Mouse (Mus musculus) stomach, embryonic 16.5 days (tissue): ENCODE data around the gene Eci3. TPM values are rescaled to one million over a fixed set of nuclear protein-coding genes. Genes with fewer than 3 reads are reported as not detected.
"Not testable (repeated sequence)": the region's sequence is repeated elsewhere in the genome, so short reads cannot be mapped to it uniquely, and the experiment has no call there.

Source experiments
- ATAC-seq: fragments of 200-750 bp; cut with Nextera tagmentation; 2 replicates; pipeline ENCODE4 v1.8.0; 2017; ENCODE audit warnings: moderate number of reproducible peaks, moderate TSS enrichment; ENCODE audit not compliant: insufficient read depth, low FRiP score
- H3K27ac ChIP-seq: fragments of 300-500 bp; sonication (generic); 2 replicates; pipeline ENCODE4 v1.5.1; 2014; ENCODE audit warnings: low read length
- H3K27me3 ChIP-seq: fragments of 300-500 bp; sonication (generic); 2 replicates; pipeline ENCODE4 v1.6.1; 2014; ENCODE audit warnings: low read length, control low read depth, mixed read lengths; ENCODE audit not compliant: control insufficient read depth, insufficient read depth
- H3K36me3 ChIP-seq: fragments of 300-500 bp; sonication (generic); 2 replicates; pipeline ENCODE4 v1.6.1; 2014; ENCODE audit warnings: low read length; ENCODE audit not compliant: control insufficient read depth, insufficient read depth
- H3K4me1 ChIP-seq: fragments of 300-500 bp; sonication (generic); 2 replicates; pipeline ENCODE4 v1.6.1; 2014; ENCODE audit warnings: low read length, control low read depth, mixed read lengths; ENCODE audit not compliant: control insufficient read depth, insufficient read depth
- H3K4me2 ChIP-seq: fragments of 300-500 bp; sonication (generic); 2 replicates; pipeline ENCODE4 v1.6.1; 2014; ENCODE audit warnings: low read depth, low read length, mixed read lengths
- H3K4me3 ChIP-seq: fragments of 300-500 bp; sonication (generic); replicated peaks from 2 replicates; pipeline ENCODE4 v1.5.1; 2014; ENCODE audit warnings: mild to moderate bottlenecking, low read length
- H3K9ac ChIP-seq: fragments of 300-500 bp; sonication (generic); 2 replicates; pipeline ENCODE4 v1.6.1; 2014; ENCODE audit warnings: low read length
- H3K9me3 ChIP-seq: fragments of 300-500 bp; sonication (generic); replicated peaks from 2 replicates; pipeline ENCODE4 v1.6.1; 2016; ENCODE audit warnings: low read length, control low read depth; ENCODE audit not compliant: control insufficient read depth
- WGBS: fragments of 180-500 bp; shearing (Covaris S2); extraction: QIAGEN DNeasy Blood & Tissue Kit; methylation state at CpG from one replicate; pipeline ENCODE4 v1.1.7; 2014; 5-methylcytosine and 5-hydroxymethylcytosine counted together
- polyA plus RNA-seq: library from polyadenylated mRNA; unstranded; fragments of >200 nt; fragmentation: Nextera tagmentation; extraction: Ambion mirVana; gene quantifications from 2 replicates; pipeline ENCODE4 v1.2.1, GENCODE M21; 2015

Gene Eci3
- polyA plus RNA-seq = 1.3 and 1.5 TPM in 2 replicates

- Histone ChIP-seq H3K27me3 (no peaks in the 10 kb centered on the region), H3K36me3 (no peaks in the 10 kb centered on the region), H3K9me3 (no peaks in the 10 kb centered on the region), H3K4me3 (peak within 1 kb of the TSS; percentile 58), H3K4me1 (no peaks in the 10 kb centered on the region), H3K9ac (peak within 1 kb of the TSS; percentile 78), H3K27ac (no peak within 1 kb of the TSS), H3K4me2 (peak within 1 kb of the TSS; percentile 83)
- ATAC-seq = peak; percentile 82
- 3% methylated on average over 32 of the region's 32 CpGs for WGBS
These were observed at the start of gene Eci3 for GRCm38 (mm10) chr13:34963511-34964397. Eci3 (minus strand) TSS chr13:34963810.

- peaks cover 6% of the 10 kb centered on the region for H3K4me1 ChIP-seq
- no peak overlapping the region for H3K27ac ChIP-seq
- H3K27me3 ChIP-seq = no peaks in the 10 kb centered on the region
- no peak overlapping the region for H3K4me3 ChIP-seq
- WGBS = 42% methylated on average over 2 of the region's 2 CpGs
- no peak overlapping the region for H3K4me2 ChIP-seq
- no peaks in the 10 kb centered on the region for H3K36me3 ChIP-seq
- no peak overlapping the region for H3K9ac ChIP-seq
- ATAC-seq = no peak
- 0 out of 2 replicates have a peak, but pooled peaks cover 2% of the 10 kb centered on the region for H3K9me3 ChIP-seq
These were observed 32.3 kb upstream of the Eci3 start for GRCm38 (mm10) chr13:34995925-34996324.

- WGBS = under 1% methylated on average over 33 of the region's 33 CpGs
- Histone ChIP-seq H3K27ac (peak overlapping the region; percentile 76), H3K9me3 (0 out of 2 replicates have a peak, but pooled peaks cover 2% of the 10 kb centered on the region), H3K4me2 (peak overlapping the region; percentile 56), H3K27me3 (no peaks in the 10 kb centered on the region), H3K9ac (peak overlapping the region; percentile 81), H3K4me1 (peaks cover 6% of the 10 kb centered on the region), H3K4me3 (peak overlapping the region; percentile 53), H3K36me3 (no peaks in the 10 kb centered on the region)
- peak; percentile 97 for ATAC-seq
These were observed 30.6 kb upstream of the Eci3 start for GRCm38 (mm10) chr13:34993983-34994811.

- peaks cover 6% of the 10 kb centered on the region for H3K4me1 ChIP-seq
- 0 out of 2 replicates have a peak, but pooled peaks cover under 1% of the 10 kb centered on the region for H3K9me3 ChIP-seq
- H3K4me3 ChIP-seq = peak overlapping the region; percentile 53
- H3K4me2 ChIP-seq = peak overlapping the region; percentile 56
- H3K27me3 ChIP-seq = no peaks in the 10 kb centered on the region
- H3K27ac ChIP-seq = peak overlapping the region; percentile 76
- H3K36me3 ChIP-seq = peaks cover 3% of the 10 kb centered on the region; the same call in 1 of the 2 replicates
- peak; percentile 52 for ATAC-seq
- under 1% methylated on average over 22 of the region's 22 CpGs for WGBS
- H3K9ac ChIP-seq = peak overlapping the region; percentile 81
These were observed 30.0 kb upstream of the Eci3 start for GRCm38 (mm10) chr13:34993595-34993982.

GRCm38 (mm10) chr13:34993085-34993484, 29.5 kb upstream of the Eci3 start:
- WGBS = 62% methylated on average over 4 of the region's 4 CpGs
- no peaks in the 10 kb centered on the region for H3K9me3 ChIP-seq
- H3K27ac ChIP-seq = peak overlapping the region; percentile 76

GRCm38 (mm10) chr13:34991581-34992273, 28.1 kb upstream of the Eci3 start:
- no peak overlapping the region for H3K4me2 ChIP-seq
- 62% methylated on average over 4 of the region's 4 CpGs for WGBS

More at GRCm38 (mm10) chr13:34993085-34993484, 29.5 kb upstream of the Eci3 start:
- Histone ChIP-seq H3K4me2 (peak overlapping the region; percentile 56), H3K4me1 (peaks cover 6% of the 10 kb centered on the region), H3K4me3 (peak overlapping the region; percentile 53), H3K36me3 (peaks cover 5% of the 10 kb centered on the region; the same call in 1 of the 2 replicates), H3K27me3 (no peaks in the 10 kb centered on the region), H3K9ac (peak overlapping the region; percentile 81)
- ATAC-seq = no peak

GRCm38 (mm10) chr13:34983479-34983878, 19.9 kb upstream of the Eci3 start:
- H3K27ac ChIP-seq, ATAC-seq, H3K4me3 ChIP-seq, H3K9me3 ChIP-seq, H3K9ac ChIP-seq, H3K27me3 ChIP-seq, H3K4me2 ChIP-seq, H3K4me1 ChIP-seq: not testable (repeated sequence)
- 95% methylated on average over 1 of the region's 1 CpGs for WGBS
- peaks cover 19% of the 10 kb centered on the region for H3K36me3 ChIP-seq

More at GRCm38 (mm10) chr13:34991581-34992273, 28.1 kb upstream of the Eci3 start:
- H3K4me1 ChIP-seq = peaks cover 6% of the 10 kb centered on the region
- no peak for ATAC-seq
- H3K27ac ChIP-seq = no peak overlapping the region
- H3K36me3 ChIP-seq = peaks cover 5% of the 10 kb centered on the region; the same call in 1 of the 2 replicates
- no peaks in the 10 kb centered on the region for H3K9me3 ChIP-seq
- no peak overlapping the region for H3K4me3 ChIP-seq
- no peaks in the 10 kb centered on the region for H3K27me3 ChIP-seq
- H3K9ac ChIP-seq = no peak overlapping the region

GRCm38 (mm10) chr13:34978635-34979034, 15.0 kb upstream of the Eci3 start:
- 76% methylated on average over 5 of the region's 5 CpGs for WGBS
- ATAC-seq = not testable (repeated sequence)

More at GRCm38 (mm10) chr13:34978635-34979034, 15.0 kb upstream of the Eci3 start:
- H3K9me3 ChIP-seq, H3K4me3 ChIP-seq, H3K27me3 ChIP-seq, H3K4me2 ChIP-seq, H3K9ac ChIP-seq, H3K27ac ChIP-seq, H3K4me1 ChIP-seq: not testable (repeated sequence)
- H3K36me3 ChIP-seq = peaks cover 26% of the 10 kb centered on the region
